Mouse (Mus musculus): ENCODE data around the gene Zfp213. TPM values are rescaled to one million over a fixed set of nuclear protein-coding genes. Genes with fewer than 3 reads are reported as not detected.

The Zfp213 gene
- polyA plus RNA-seq, 1 experiment from 2014 or later, result 19.9 TPM

DNA sequence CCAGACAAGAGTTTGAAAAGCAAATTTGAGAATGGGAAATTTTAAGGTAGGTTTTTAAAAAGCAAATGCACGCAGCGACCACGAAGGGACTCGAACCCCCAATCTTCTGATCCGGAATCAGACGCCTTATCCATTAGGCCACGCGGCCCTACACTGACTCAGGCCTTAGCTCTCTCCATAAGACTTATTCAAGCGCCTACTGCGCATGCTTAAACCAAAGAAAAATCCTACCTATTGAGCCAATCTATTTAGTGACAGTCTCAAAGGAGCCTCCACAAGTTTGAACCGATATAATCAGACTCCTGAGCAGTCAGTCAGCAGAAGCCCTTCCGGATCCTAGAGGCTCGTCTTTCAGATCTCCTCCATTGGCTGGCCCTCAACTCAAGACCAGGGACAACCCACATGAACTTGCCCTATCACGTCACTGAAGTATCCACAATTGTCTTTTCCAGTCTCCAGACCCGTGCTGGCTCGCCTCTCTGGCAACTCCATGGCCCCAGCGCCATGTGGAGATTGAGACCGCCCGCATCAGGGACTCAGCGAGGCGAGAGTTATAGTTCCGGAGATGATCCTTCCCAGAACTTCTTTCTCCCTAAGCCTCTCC, 13.7 kb downstream of the Zfp213 start:
- H3K4me3 ChIP-seq (ENCODE audit: low read depth, low read length), result peak overlapping the region; percentile 47
- WGBS, result under 1% methylated on average over 22 of the region's 22 CpGs

DNA sequence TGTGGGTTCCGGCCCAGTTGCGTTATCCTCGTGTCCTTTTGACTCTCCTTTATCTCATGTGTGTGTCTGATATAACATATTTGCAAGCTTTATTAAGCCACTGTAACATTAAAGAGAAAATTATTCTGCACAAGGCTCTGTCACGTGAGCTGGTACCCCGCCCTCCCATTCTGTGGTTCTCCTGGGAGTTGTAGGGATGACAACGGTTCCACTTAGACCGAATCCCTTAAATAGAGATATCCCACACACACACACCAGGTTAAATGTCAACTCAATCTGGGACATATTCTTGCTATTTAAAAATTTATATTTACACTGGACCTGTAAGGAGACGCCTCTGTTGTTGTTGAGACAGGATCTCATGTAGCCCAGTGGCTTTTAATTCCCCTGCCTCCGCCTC, 14.6 kb downstream of the Zfp213 start:
- ATAC-seq (ENCODE audit: low FRiP score) (no peak), DNase-seq (ENCODE audit: low spot score, missing footprints) (peak; percentile 89)
- Histone ChIP-seq H3K36me3 (ENCODE audit: control insufficient read depth, insufficient read depth, low read length) (no peaks in the 10 kb centered on the region), H3K4me3 (ENCODE audit: low read depth, low read length) (peak overlapping the region; percentile 47), H3K27ac (ENCODE audit: low read depth, low read length) (no peak overlapping the region), H3K9me3 (ENCODE audit: control insufficient read depth, low read length) (no peaks in the 10 kb centered on the region), H3K9ac (ENCODE audit: low read length) (no peak overlapping the region; the same call in 1 of the 2 replicates), H3K27me3 (ENCODE audit: control insufficient read depth, insufficient read depth, low read length) (no peaks in the 10 kb centered on the region), H3K4me1 (ENCODE audit: control insufficient read depth, insufficient read depth, low read length) (peaks cover 8% of the 10 kb centered on the region), H3K4me2 (peak overlapping the region; percentile 55)
- 6% methylated on average over 9 of the region's 9 CpGs for WGBS

More for the DNA sequence above, 13.7 kb downstream of the Zfp213 start:
- Histone ChIP-seq H3K4me2 (peak overlapping the region; percentile 55), H3K36me3 (ENCODE audit: control insufficient read depth, insufficient read depth, low read length) (peaks cover 3% of the 10 kb centered on the region; the same call in 1 of the 2 replicates), H3K9ac (ENCODE audit: low read length) (peak overlapping the region; percentile 50), H3K27me3 (ENCODE audit: control insufficient read depth, insufficient read depth, low read length) (no peaks in the 10 kb centered on the region), H3K9me3 (ENCODE audit: control insufficient read depth, low read length) (no peaks in the 10 kb centered on the region), H3K4me1 (ENCODE audit: control insufficient read depth, insufficient read depth, low read length) (peaks cover 8% of the 10 kb centered on the region), H3K27ac (ENCODE audit: low read depth, low read length) (no peak overlapping the region)
- DNase-seq (ENCODE audit: low spot score, missing footprints) (peak; percentile 100), ATAC-seq (ENCODE audit: low FRiP score) (peak; percentile 73)

DNA sequence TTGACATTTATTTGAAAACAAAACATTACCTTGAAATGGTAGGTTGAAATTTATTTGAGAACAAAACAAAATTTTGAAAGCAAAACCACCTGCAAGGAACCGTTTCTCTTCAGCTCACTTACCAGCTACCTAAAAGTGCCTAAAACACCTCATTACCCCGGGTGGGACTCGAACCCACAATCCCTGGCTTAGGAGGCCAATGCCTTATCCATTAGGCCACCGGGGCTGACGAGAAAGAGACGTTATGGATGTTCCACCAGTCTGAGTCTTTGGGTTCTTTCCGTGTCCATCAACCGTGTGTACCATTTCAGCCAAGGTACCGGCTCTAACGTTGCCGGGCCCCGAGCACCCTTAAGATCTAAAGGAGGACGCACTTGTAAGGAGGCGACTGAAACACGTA, 15.4 kb downstream of the Zfp213 start:
- under 1% methylated on average over 15 of the region's 15 CpGs for WGBS
- Histone ChIP-seq H3K9me3 (ENCODE audit: control insufficient read depth, low read length) (no peaks in the 10 kb centered on the region), H3K36me3 (ENCODE audit: control insufficient read depth, insufficient read depth, low read length) (no peaks in the 10 kb centered on the region), H3K4me1 (ENCODE audit: control insufficient read depth, insufficient read depth, low read length) (peaks cover 8% of the 10 kb centered on the region), H3K4me2 (peak overlapping the region; percentile 55), H3K9ac (ENCODE audit: low read length) (peak overlapping the region; percentile 27; the same call in 1 of the 2 replicates), H3K27ac (ENCODE audit: low read depth, low read length) (no peak overlapping the region), H3K27me3 (ENCODE audit: control insufficient read depth, insufficient read depth, low read length) (no peaks in the 10 kb centered on the region), H3K4me3 (ENCODE audit: low read depth, low read length) (peak overlapping the region; percentile 47)
- ATAC-seq (ENCODE audit: low FRiP score) (peak; percentile 34), DNase-seq (ENCODE audit: low spot score, missing footprints) (peak; percentile 100)

- peaks cover 8% of the 10 kb centered on the region for H3K4me1 ChIP-seq (ENCODE audit: control insufficient read depth, insufficient read depth, low read length)
- no peak for DNase-seq (ENCODE audit: low spot score, missing footprints)
- no peak for ATAC-seq (ENCODE audit: low FRiP score)
- H3K27me3 ChIP-seq (ENCODE audit: control insufficient read depth, insufficient read depth, low read length), result no peaks in the 10 kb centered on the region; the same call in 1 of the 2 replicates
- no peaks in the 10 kb centered on the region for H3K9me3 ChIP-seq (ENCODE audit: control insufficient read depth, low read length)
- H3K27ac ChIP-seq (ENCODE audit: low read depth, low read length), result no peak overlapping the region
- 54% methylated on average over 11 of the region's 11 CpGs for WGBS
- no peak overlapping the region for H3K4me2 ChIP-seq
- no peak overlapping the region for H3K9ac ChIP-seq (ENCODE audit: low read length)
- H3K4me3 ChIP-seq (ENCODE audit: low read depth, low read length), result no peak overlapping the region
- no peaks in the 10 kb centered on the region for H3K36me3 ChIP-seq (ENCODE audit: control insufficient read depth, insufficient read depth, low read length)
Measured at GRCm38 (mm10) chr17:23547681-23548443, 16.2 kb downstream of the Zfp213 start.

GRCm38 (mm10) chr17:23546702-23547505, 17.1 kb downstream of the Zfp213 start:
- ATAC-seq (ENCODE audit: low FRiP score), result peak; percentile 43
- Histone ChIP-seq H3K27me3 (ENCODE audit: control insufficient read depth, insufficient read depth, low read length) (no peaks in the 10 kb centered on the region; the same call in 1 of the 2 replicates), H3K9ac (ENCODE audit: low read length) (peak overlapping the region; percentile 58), H3K36me3 (ENCODE audit: control insufficient read depth, insufficient read depth, low read length) (no peaks in the 10 kb centered on the region), H3K4me1 (ENCODE audit: control insufficient read depth, insufficient read depth, low read length) (peaks cover 8% of the 10 kb centered on the region), H3K27ac (ENCODE audit: low read depth, low read length) (no peak overlapping the region), H3K9me3 (ENCODE audit: control insufficient read depth, low read length) (no peaks in the 10 kb centered on the region), H3K4me3 (ENCODE audit: low read depth, low read length) (peak overlapping the region; percentile 70), H3K4me2 (peak overlapping the region; percentile 36)
- under 1% methylated on average over 42 of the region's 42 CpGs for WGBS
- peak; percentile 99 for DNase-seq (ENCODE audit: low spot score, missing footprints)

- Histone ChIP-seq H3K4me3 (ENCODE audit: low read depth, low read length) (peak overlapping the region; percentile 70), H3K9ac (ENCODE audit: low read length) (peak overlapping the region; percentile 58), H3K36me3 (ENCODE audit: control insufficient read depth, insufficient read depth, low read length) (no peaks in the 10 kb centered on the region), H3K4me1 (ENCODE audit: control insufficient read depth, insufficient read depth, low read length) (peaks cover 6% of the 10 kb centered on the region), H3K27ac (ENCODE audit: low read depth, low read length) (no peak overlapping the region), H3K27me3 (ENCODE audit: control insufficient read depth, insufficient read depth, low read length) (peaks cover 2% of the 10 kb centered on the region), H3K4me2 (peak overlapping the region; percentile 36), H3K9me3 (ENCODE audit: control insufficient read depth, low read length) (no peaks in the 10 kb centered on the region)
- ATAC-seq (ENCODE audit: low FRiP score), result peak; percentile 49
- DNase-seq (ENCODE audit: low spot score, missing footprints), result peak; percentile 99
- under 1% methylated on average over 20 of the region's 20 CpGs for WGBS
Measured at GRCm38 (mm10) chr17:23546333-23546701, 17.7 kb downstream of the Zfp213 start.

DNA sequence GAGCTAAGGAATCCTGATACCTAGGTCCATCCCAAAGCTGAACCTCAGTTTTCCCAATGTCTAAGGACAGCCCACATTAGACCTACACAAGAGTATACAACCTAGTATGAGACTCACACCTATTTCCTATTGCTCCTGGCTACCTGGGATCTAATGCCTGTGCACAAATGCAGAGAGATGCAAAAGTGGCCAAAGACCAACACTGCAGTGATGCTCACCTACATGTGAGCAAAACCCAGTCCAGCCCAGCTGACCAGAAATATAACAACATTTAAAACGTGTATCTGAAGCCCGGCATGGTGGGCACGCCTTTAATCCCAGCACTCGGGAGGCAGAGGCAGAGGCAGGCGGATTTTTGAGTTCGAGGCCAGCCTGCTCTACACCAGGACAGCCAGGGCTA, 18.2 kb downstream of the Zfp213 start:
- H3K4me2 ChIP-seq, result no peak overlapping the region
- H3K36me3 ChIP-seq (ENCODE audit: control insufficient read depth, insufficient read depth, low read length), result no peaks in the 10 kb centered on the region
- H3K4me1 ChIP-seq (ENCODE audit: control insufficient read depth, insufficient read depth, low read length), result peaks cover 2% of the 10 kb centered on the region; the same call in 1 of the 2 replicates
- peaks cover 2% of the 10 kb centered on the region for H3K27me3 ChIP-seq (ENCODE audit: control insufficient read depth, insufficient read depth, low read length)
- no peaks in the 10 kb centered on the region for H3K9me3 ChIP-seq (ENCODE audit: control insufficient read depth, low read length)
- ATAC-seq (ENCODE audit: low FRiP score) (no peak), DNase-seq (ENCODE audit: low spot score, missing footprints) (no peak)
- H3K9ac ChIP-seq (ENCODE audit: low read length), result no peak overlapping the region
- no peak overlapping the region for H3K27ac ChIP-seq (ENCODE audit: low read depth, low read length)
- WGBS, result 16% methylated on average over 6 of the region's 6 CpGs
- peak overlapping the region; percentile 70; the same call in 1 of the 2 replicates for H3K4me3 ChIP-seq (ENCODE audit: low read depth, low read length)

GRCm38 (mm10) chr17:23544766-23545165, 19.3 kb downstream of the Zfp213 start:
- Histone ChIP-seq H3K9ac (ENCODE audit: low read length) (no peak overlapping the region), H3K4me1 (ENCODE audit: control insufficient read depth, insufficient read depth, low read length) (peaks cover 2% of the 10 kb centered on the region; the same call in 1 of the 2 replicates), H3K27me3 (ENCODE audit: control insufficient read depth, insufficient read depth, low read length) (peaks cover 3% of the 10 kb centered on the region), H3K4me3 (ENCODE audit: low read depth, low read length) (no peak overlapping the region), H3K36me3 (ENCODE audit: control insufficient read depth, insufficient read depth, low read length) (no peaks in the 10 kb centered on the region), H3K27ac (ENCODE audit: low read depth, low read length) (no peak overlapping the region), H3K4me2 (no peak overlapping the region), H3K9me3 (ENCODE audit: control insufficient read depth, low read length) (no peaks in the 10 kb centered on the region)
- ATAC-seq (ENCODE audit: low FRiP score), result no peak
- DNase-seq (ENCODE audit: low spot score, missing footprints), result no peak
- 94% methylated on average over 1 of the region's 1 CpGs for WGBS
